Mouse (Mus musculus): ENCODE data around the gene Isyna1.

Isyna1 gene

DNA sequence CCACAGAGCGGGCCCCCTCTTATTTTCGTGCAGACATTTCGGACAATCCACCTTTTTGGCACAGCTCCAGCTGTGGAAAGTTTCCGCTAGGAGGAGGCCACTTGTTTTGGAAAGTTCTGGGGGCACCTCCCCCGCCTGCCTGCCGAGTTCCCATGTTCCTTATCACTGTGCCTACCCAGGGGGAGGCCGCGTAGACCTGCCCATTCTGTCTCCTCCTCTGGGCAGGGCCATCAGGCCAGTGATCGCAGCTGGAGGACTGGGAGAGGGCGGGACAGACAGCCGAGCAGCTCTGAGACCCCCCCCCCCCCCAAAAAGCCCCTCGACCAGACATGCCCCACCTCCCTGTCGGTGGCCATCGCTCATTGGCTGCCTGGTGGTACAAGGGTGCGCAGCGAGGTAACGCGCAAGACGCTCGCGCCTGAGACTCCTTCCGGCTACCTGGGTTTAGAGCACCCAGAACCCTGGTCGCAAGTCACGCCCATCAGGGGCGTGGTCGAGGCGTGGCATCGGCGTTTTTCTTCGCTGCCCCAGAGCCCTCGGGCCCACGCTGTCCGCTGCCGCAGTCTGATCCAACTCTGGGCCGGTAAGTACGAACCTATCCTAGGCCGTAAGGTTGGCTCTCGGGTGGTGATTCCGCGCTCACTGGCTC, at the start of gene Isyna1:
Gene Isyna1 (plus strand): TSS at position 413 of the 649 bp plus-strand sequence.
- DNase-seq (ENCODE audit: low read depth, low spot score), result peak; percentile 98

DNA sequence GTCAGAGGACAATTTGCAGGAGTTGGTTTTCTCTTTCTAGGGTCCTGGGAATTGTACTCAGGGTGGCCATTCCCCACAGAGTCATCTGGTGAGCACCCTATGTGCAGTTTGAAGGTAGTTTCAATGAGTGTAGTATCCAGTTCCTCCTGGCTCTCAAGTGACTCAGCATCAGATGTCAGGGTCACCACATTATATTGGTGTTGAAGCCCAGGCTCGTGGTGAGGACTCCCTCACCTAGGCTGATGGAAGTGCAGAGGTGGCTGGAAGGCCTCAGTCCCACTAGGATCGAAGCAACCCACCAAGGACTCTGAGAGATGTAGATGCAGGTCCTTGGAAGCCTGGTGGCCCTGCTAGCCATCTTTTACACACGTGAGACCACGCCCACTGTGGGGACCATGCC, 47.8 kb upstream of the Isyna1 start:
- DNase-seq (ENCODE audit: low read depth, low spot score), result no peak

DNA sequence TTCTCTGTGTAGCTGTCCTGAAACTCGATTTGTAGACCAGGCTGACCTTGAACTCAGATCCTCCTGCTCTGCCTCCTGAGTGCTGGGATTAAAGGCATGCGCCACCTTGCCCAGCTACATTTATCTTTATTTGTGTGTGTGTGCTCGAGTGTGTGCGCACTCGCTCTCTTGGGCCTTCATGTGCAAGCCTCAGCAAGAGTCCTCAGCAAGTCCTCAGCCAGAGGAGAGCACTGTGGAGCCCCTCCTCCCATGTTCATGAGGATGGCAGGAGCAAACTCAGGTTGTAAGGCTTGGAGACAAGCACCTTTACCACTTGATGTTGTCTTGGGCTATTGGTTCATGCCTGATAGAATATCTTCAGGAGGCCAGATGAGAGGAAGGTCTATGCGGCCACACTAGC, 46.4 kb upstream of the Isyna1 start:
- no peak for DNase-seq (ENCODE audit: low read depth, low spot score)

DNA sequence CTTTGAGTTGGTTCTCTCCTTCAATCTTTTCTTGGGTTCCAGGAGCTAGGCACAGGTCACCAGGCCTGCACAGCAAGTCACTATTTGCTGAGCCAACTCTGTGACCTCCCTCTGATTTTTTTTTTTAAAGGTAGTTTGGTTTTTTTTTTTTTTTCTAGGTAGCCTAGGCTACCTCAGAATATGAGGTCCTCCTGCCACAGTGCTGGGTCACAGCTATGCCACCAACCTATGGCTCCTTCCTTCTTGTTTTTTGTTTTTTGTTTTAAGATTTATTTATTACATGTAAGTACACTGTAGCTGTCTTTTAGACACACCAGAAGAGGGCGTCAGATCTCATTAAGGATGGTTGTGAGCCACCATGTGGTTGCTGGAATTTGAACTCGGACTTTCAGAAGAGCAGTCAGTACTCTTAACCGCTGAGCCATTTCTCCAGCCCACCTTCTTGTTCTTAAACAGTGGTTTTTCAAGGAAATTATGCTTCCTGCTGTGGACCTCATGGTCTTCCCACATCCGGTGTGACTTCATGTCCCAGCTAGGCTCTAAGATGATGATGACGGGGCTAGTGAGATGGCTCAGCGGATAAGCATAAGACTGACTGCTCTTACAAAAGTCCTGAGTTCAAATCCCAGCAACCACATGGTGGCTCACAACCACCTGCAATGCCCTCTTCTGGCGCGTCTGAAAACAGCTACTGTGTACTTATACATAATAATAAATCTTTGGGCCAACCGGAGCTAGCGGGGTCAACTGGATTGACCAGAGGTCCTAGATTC, 44.6 kb upstream of the Isyna1 start:
- no peak for DNase-seq (ENCODE audit: low read depth, low spot score)

DNA sequence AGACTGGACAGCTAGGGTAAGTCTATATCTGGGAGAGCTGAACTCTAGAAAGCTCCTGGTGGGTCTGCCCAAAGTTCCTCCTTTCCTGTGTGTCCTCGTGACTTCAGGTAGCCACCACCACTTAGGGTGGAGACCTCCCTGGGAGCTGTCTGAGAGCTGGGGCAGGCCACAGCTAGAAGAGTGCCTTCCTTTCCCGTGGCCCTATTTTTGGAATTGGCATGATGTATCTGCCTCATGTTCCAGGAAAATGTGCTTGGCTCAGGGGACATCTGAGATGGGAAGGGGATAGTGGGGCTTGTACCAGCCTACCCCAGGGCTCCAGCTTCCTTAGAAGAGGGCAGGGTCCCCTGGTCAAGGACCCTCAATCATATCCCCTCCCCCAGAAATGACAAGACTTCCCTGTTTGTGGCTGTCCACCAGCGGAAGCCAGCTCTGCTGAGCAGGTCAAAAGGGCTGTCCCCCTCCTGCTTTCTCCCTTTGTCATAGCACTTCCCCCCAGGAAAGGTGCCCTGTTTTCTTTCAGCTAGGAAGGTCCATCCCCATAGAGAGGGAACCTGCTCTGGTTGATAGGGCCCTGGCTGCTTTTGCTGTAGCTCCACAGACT, 42.5 kb upstream of the Isyna1 start:
- no peak for DNase-seq (ENCODE audit: low read depth, low spot score)

DNA sequence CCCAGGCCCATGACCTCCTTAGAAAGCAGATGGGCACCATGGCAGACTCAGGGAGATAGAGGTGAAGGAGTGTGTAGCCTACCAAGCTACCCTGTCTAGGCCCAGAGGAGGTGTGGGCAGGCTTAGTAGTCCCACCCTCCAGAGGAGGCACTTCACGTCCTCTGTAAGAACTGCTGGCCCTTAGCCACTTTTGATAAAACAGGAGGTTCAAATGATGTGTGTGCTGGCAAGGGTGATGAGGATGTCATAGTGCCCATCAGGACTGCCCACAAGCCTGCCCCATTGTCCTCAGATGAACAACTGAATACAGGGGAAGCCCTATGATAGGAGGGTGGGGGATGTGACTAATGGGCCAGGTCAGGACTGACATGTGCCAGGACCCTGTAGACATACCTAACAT, 41.3 kb upstream of the Isyna1 start:
- no peak for DNase-seq (ENCODE audit: low read depth, low spot score)

DNA sequence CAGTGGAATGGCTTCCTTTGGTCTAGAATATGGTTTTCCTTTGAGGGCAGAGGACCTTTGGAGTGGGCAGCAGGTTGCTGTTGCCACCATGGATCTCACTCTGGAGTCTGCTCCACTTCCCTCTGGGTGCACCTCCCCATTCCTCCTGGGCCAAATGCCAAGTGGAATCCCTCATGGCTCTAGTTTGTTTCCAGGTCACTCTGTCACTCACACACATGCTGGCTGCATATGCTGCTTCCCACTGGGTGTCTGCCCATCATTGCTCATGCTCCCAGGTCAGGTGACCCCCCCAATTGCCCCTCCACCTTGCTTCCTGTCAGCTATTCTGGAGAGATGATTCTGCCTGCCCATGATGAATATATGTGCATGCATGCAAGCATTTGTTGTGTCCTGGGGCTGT, 40.4 kb upstream of the Isyna1 start:
- DNase-seq (ENCODE audit: low read depth, low spot score), result no peak

DNA sequence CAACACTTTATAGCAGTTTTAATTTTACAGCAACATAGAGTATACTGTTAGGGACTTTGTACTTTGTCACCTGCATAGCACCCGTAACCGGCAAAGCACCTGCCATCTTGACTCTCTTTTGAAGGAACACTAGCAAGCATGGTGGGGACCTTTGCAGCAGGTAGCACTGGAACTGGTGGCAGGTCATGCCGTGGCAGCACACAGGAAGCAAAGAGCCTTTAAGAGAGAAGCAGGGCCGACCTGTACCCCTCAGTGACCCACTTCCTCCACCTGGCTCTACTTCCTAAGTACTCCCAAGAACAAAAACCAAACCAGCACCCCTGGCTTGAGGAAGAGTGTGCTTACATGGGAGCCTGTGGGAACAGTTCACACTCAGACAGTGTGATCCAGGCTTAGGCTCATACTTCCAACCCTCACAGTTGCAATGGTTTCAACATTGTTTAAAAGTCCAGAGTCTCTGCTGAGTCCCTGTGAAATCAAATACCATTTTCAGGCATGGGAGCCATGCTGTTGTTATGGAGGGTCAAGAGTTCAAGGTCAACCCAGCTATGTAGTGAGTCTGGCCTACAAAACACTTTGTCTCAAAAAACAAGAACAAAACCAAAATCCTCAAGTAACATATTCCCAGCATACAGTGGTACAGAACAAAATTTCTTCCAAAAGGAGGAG, 39.0 kb upstream of the Isyna1 start:
- DNase-seq (ENCODE audit: low read depth, low spot score), result peak; percentile 79

DNA sequence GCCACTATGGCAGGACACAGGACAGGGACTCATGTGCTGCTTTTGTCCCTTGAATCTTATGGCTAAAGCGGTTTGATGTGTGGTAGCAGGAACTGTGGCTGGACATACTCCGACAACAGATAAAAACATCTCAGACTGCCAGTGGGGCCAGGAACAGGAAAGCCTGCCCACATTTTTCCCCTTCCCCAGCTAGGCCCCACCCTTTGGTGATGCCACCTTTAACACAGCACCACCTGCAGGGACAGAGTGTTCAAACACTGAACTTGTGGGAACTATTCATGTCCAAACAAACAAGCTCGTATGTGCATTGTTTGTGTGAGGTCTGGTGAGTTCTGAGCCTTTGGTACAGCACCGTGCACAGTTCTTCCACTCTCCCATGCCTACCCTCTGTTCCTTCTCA, 35.8 kb upstream of the Isyna1 start:
- DNase-seq (ENCODE audit: low read depth, low spot score), result peak; percentile 21

DNA sequence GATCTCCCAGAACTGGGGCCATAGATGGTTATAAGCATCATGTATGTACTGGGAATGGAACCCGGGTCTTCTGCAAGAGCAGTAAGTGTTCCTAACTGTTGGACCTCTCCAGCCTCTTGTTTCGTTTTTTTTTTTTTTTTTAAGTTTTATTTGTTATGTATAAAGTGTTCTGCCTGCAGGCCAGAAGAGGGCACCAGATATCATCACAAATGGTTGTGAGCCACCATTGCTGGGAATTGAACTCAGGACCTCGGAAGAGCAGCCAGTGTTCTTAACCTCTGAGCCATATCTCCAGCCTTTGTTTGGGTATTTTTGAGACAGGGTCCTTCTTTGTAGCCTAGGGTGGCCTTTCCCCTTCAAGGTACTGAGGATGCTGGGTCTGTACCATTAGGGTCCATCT, 35.2 kb upstream of the Isyna1 start:
- peak; percentile 54 for DNase-seq (ENCODE audit: low read depth, low spot score)

DNA sequence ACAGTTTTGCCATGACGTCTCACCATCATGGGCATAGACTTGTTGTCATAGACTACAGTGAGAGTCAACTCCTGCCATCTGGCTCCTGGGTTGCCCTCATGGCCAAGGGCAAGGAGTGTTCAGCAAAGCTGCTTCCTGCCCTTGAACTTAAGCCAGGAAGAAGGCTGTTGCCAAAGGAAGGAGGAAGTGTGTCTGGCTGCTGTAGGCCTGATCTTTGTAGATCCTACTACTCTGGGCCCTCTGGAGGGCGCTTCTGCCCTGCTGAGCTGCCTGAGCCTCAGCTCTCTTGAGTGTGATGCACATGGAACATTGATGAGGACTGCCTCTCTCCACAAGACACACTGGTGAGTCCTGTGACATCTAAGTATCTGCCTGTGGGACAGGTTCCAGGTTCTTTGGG, 34.1 kb upstream of the Isyna1 start:
- peak; percentile 36 for DNase-seq (ENCODE audit: low read depth, low spot score)

DNA sequence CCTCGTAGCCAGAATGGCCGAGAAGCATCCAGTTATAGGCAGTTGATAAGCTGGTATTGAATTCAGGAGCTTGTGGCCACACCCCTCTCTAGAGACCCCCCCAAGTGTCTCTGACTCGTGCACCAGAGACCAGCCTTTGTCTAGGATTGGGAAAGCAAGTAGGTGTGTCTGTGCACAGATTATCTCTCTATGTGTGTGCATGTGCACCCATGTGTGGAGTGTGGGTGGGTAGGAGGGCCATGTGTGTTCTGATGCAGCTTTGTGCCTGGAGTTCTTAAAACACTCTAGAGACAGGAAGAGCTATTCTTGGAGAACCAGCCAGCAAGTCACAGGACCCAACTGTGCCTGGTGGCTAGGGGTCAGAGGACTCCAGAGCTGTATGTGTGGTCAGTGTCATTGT, 33.6 kb upstream of the Isyna1 start:
- DNase-seq (ENCODE audit: low read depth, low spot score), result no peak

DNA sequence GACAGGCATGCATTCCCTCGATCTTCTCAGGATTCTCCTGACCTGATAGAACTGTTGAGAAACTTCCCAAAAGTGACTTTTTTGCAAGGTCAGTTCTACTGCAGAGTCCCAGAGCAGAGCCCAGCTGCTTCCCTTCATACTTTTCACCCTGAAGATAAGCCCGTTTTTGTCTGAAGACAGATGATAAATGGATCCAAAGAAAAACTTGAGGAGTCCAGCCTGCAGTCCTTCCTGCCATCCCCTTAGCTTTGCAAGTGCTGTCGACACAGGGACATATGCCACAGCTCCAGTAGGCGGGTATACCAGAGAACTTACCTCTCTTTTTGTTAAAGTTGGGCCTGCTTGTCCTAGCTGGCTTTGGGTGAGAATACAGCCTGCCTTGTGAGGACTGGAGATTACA, 32.8 kb upstream of the Isyna1 start:
- DNase-seq (ENCODE audit: low read depth, low spot score), result no peak

DNA sequence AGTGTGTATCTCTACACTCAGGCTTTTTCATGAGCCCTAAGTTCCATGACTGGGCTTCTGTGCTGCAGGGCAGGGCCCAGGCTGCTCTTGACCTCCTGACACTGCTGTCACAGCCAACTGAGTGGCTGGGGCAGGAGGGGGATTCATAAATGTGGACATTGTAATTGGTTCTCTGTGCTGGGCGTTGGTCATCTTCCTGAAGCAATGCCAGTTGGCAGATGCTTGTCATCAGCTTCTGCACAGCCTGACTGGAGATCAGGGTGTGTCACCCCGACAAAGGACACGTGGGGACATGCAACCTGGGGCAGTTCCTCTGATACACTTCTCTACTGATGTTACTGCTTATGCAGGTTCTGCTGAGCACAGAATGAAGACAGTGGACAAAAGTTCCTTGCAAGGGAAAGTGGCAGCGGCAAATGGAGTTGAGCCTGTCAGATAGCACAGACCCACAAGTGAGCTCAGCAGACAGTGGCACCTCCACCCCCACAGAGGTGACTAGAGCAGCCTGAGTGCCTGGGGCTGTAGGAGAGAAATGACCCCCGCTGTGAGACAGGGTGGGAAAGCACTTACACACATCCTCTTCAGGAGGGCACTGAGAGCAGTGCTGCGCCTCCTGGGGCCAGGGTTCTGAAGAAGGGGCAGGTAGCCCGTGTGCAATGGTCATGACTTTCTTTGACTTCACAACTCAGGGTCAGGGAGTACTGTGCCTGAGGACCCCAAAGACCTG, 32.2 kb upstream of the Isyna1 start:
- peak; percentile 21 for DNase-seq (ENCODE audit: low read depth, low spot score)

DNA sequence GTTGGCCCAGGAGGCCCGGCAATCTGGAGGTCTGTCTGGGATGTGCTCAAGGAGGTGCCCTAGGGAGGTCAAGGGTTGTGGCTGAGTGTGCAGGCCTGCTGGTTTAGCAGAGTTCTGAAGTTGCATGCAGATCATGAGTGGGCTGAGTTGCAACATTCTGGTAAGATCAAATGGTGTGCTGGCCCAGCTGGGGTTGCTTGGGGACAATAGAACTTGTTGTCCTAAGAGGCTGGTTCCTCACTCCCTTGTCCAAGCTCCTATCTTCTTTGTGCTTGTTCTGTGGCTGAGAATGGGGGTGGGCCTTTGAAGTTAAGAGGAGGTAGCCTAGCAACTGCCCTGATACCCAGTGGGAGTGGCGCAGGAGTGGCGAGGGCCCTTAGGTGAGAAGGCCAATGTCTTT, 31.4 kb upstream of the Isyna1 start:
- peak; percentile 10 for DNase-seq (ENCODE audit: low read depth, low spot score)

DNA sequence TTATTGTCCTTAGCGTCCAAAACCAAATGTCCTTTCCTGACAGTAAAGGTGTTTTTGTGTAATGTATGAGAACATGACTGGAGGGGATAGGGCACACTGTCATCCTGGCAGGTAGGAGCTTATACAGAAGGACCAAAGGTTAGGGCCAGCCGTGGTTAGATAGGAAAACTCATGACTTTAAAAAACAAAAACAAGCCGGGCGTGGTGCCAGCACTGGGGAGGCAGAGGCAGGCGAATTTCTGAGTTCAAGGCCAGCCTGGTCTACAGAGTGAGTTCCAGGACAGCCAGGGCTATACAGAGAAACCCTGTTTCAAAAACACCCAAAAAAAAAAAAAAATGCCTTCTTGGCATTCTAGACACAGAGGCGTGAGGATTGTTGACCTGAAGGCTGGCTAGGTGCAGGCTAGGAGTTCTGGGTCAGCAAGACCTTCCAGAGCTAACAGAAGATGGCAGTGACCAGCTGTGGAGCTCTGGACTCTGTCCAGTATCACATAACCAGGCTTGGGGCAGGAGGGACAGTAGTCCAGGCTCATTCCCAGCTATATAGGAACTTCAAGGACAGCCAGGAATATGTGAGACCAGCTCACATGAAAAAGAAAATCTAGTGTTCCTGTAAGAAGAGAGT, 30.3 kb upstream of the Isyna1 start:
- DNase-seq (ENCODE audit: low read depth, low spot score), result no peak

DNA sequence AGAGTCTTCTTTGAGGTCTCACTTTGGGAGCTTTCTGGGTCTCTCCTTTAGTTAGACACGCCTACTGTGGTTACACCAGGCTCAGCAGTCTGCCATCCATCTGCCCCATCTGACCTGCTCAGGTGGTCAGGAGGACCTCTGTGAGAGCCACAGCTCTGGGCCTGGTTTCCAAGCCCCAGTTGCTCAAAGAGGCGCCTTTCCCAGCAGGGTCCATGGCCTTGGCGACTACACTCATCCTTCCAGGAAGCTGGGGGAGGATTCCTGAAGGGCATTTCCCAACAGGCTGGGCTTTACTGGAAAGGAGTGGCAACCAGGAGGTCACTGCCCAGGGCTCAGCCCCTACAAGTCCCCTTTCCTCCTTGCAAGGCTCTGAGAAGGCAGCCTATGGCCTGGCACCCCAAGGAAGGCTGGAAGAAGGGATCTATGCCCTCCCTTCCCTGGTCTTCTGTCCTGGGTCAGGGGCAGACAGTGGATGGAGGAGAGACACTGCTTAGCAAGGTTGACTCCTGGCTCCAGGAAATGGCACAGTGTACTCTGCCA, 29.4 kb upstream of the Isyna1 start:
- no peak for DNase-seq (ENCODE audit: low read depth, low spot score)

DNA sequence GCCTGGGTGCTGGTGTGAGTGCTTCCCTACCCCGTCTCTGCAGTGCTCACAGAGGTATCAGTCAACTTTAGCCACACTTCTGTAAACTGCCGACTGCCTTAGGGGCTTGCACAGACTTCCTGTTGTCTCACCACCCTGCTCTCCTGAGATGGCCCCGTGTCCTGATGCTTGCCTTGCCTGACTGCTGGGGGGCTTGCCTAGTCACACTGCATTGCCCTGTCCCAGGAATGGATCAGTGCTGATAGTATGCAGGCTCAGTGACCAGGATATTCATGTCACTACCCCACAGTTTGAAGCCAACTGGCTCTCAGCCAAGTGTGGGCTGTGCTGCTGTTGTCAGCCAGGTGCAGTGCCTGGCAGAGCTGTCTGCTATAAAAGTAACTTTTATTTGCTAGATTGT, 28.6 kb upstream of the Isyna1 start:
- no peak for DNase-seq (ENCODE audit: low read depth, low spot score)

DNA sequence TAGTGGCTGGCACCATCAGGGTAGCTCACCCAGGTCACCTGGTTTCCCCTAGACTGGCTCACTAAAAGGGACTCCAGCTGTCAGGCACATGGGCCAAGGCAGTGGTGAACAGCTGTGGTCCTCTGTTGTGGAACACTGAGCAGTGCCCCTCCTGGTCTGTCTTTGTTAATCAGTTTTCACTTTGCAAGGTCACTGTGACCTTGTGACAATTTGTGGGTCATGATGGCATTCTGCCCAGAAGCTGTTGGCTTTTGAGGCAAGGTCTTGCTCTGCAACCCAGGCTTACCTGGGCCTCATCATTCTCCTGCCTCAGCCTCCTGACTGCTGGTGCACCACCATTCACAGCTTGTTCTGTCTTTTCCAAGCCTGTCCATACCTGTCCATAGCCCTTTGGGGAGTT, 23.8 kb upstream of the Isyna1 start:
- no peak for DNase-seq (ENCODE audit: low read depth, low spot score)

DNA sequence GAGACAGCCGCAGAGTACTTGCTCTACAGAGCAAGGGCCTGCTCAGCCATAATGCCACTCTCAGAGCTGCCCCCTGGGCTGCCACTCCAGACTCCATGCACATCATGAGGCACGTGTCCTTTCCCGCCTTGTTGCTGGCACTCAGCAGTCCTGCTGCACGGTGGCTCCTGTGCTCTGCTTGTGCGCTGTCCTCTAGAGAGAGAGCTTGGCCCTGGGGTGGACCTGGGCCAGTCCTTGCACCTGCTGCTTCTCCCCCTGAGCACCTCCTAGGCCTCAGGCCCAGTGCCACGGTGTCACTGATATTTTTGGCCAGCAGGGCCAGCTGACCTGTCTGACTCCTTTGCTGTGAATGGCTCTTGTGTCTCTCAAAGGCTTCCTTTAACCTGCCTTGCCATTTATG, 23.2 kb upstream of the Isyna1 start:
- no peak for DNase-seq (ENCODE audit: low read depth, low spot score)

DNA sequence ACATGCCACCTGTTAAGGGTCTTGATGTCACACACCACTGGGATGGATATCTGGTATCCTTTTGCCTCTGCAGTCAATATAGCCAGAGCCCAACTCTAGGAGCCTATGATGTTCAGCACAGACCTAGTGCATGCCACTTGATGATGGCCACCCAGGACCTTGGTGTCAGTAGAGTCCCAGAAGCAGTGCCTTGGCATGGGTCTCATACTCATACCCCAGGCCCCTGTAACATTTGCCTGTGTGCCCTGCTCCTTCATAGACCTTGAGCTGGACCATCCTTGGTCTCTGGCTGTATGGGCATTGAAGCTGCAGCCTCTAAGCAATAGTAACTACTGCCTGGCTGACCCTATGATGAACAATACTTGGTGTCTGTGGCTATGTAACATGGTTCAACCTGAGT, 19.9 kb upstream of the Isyna1 start:
- DNase-seq (ENCODE audit: low read depth, low spot score), result no peak
